Mouse (Mus musculus): ENCODE results near the gene Slc22a5.

GRCm38 (mm10) chr11:53888242-53888641 lies 3.2 kb downstream of the Slc22a5 start:
- TF ChIP-seq EP300 (IDR thresholded peaks at IDR 0.05; ENCODE audit: insufficient read depth, low read depth, low read length), result no peak
- no peak for TF ChIP-seq CTCF (IDR thresholded peaks at IDR 0.05)
